Mouse (Mus musculus): ENCODE measurements around the gene Ccn1.

The Ccn1 gene

GRCm38 (mm10) chr3:145650298-145651011 is 674 bp upstream of the Ccn1 start:
- no peak for DNase-seq (ENCODE audit: low spot score in 2 of 2)

GRCm38 (mm10) chr3:145648991-145649851 is 560 bp downstream of the Ccn1 start:
- DNase-seq (ENCODE audit: low spot score in 2 of 2): no peak

DNA sequence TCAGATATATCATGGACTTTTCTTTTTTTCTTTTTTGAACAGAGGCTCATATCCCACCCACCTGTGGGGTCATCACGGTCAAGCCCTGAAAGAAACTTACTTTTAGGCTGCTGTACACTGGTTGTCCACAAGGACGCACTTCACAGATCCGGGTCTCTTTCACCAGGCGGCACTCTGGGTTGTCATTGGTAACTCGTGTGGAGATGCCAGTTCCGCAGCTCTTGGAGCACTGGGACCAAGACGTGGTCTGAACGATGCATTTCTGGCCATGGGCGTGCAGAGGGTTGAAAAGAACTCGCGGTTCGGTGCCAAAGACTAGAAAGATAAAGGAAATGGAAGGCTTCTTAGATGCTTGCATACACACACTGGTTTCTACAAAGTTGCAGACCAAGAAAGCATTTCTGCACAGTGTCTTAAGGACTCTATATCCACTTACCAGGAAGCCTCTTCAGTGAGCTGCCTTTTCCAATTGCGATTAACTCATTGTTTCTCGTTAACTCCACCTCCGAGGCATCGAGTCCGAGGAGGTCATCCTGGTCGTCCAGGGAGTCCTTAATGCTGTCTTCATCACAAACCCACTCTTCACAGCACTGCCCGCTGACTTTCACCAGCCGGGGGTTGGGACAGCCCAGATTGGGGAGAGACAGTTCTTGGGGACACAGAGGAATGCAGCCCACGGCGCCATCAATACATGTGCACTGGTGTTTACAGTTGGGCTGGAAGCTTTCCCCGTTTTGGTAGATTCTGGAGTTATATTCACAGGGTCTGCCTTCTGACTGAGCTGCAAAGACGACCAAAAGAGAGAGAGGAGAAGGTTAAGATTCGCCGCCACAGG is 1.5 kb downstream of the Ccn1 start:
- DNase-seq (ENCODE audit: low spot score in 2 of 2): no peak

DNA sequence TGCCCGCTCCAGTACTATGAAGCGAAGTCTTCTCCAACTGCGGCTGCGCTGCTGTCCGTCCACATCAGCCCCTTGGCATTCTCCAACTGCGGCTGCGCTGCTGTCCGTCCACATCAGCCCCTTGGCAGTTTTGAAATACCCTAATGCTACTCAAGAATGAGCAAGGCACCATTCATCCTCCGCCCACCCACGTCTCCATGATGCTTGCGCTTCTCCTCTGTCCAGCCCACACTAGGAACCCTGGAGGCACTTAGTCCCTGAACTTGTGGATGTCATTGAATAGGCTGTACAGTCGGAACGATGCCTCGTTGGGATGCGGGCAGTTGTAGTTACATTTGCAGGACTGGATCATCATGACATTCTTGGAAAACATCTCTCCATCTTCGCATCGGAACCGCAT is 2.4 kb downstream of the Ccn1 start:
- no peak for DNase-seq (ENCODE audit: low spot score in 2 of 2)

DNA sequence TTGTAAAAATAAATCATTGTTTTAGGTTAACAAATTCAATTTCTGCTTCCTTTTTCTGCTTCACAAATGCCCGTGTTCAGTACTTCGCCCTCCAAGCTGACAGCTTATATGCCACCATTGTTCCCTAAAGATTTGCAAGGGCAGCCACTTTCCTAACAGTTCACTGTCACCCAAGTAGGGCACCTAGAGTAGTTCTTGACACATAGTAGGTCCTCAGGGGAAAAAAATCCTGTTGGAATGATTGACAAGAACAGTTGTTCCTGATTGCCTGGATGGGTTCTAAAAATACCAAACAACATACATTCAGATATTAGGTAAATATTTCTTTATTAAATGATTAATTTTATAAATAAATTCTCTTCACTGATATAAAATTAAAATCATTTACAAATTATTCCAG is 3.1 kb downstream of the Ccn1 start:
- no peak for DNase-seq (ENCODE audit: low spot score in 2 of 2)

DNA sequence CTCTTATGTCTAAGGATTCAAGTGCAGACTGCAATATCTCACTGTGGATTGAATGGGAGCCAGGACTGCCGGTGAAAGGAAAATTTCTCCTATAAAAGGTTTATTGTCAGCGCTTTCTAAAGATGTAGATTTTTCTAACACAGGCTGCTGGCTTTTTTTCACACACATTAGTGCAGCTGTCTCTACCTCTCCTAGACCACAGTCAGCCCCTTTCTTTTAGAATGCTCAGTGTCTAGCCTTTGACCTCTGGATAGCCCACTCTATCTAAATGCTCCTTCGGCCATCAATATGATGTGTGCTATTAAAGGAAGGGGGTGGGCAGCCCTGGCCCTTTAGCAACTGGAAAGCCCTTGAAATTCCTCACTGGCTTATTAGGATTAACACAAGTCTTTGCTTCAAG is 3.8 kb downstream of the Ccn1 start:
- DNase-seq (ENCODE audit: low spot score in 2 of 2): no peak

- DNase-seq (ENCODE audit: low spot score in 2 of 2): no peak
Observed at GRCm38 (mm10) chr3:145645463-145645862, 4.3 kb downstream of the Ccn1 start.

GRCm38 (mm10) chr3:145642861-145643260 is 6.9 kb downstream of the Ccn1 start:
- DNase-seq (ENCODE audit: low spot score in 2 of 2): no peak

DNA sequence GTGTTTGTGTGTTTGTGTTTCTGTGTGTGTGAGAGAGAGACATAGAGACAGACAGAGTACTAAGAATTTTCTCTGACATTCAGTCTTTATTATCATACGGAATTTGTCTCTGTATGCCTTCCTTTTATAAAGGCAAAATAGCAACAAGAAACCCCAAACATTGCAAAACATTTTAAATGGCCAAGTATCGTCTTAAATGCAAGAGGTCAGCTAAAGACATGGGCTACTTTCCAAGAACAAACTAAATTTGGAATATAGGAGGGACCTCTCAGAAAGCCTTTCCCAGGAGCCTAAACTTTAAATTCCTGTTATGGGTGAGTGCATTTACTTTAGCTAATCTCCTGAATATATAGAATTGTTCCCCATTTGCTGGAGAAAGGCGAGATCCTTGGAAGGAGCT is 7.9 kb downstream of the Ccn1 start:
- no peak for DNase-seq (ENCODE audit: low spot score in 2 of 2)

- DNase-seq (ENCODE audit: low spot score in 2 of 2): no peak
Observed at GRCm38 (mm10) chr3:145641036-145641685, 8.6 kb downstream of the Ccn1 start.

GRCm38 (mm10) chr3:145640583-145640982 is 9.2 kb downstream of the Ccn1 start:
- DNase-seq (ENCODE audit: low spot score in 2 of 2): no peak

- DNase-seq (ENCODE audit: low spot score in 2 of 2): no peak
Observed at GRCm38 (mm10) chr3:145640170-145640569, 9.6 kb downstream of the Ccn1 start.

- DNase-seq (ENCODE audit: low spot score in 2 of 2): no peak
Observed at GRCm38 (mm10) chr3:145634002-145634710, 15.6 kb downstream of the Ccn1 start.

DNA sequence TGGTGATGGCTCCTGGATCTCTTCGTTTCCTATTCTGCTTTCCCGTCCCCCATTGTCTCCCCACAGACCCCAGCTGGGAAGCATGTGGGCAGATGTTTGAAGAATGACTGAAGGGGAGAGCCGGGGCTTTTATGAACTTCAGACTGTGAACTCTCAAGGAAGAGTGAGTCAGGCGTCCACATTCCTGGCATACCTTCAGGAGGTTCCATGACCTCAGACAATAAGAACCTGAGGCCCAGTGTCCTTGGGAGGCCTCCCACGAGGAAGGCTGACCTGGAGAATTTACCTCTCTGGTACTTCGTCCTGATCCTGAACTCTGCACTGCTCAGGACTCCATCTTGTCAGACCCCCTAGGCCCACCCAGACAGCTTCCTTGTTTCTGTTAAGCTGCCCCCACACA is 16.9 kb downstream of the Ccn1 start:
- DNase-seq (ENCODE audit: low spot score in 2 of 2): no peak

GRCm38 (mm10) chr3:145628643-145629042 is 21.1 kb downstream of the Ccn1 start:
- DNase-seq (ENCODE audit: low spot score in 2 of 2): no peak

DNA sequence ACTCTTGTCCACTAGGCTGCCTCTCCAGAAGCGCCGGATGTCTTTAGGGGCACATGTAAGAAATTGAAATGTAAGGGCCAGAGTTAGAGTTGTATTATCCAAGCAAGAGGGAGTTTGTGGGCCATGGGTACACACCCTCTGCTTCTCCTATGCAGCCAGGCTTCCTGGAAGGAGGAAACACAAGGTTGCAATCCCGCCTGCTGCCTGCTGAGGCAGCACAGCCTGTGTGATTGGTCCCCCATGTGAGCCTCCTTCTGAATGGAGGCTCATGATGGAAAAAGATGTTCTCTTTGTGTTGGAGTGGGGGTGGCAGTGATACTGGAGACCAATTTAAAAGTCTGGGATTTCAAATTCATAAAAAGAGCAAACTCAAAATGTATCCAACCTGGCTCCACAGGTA is 22.0 kb downstream of the Ccn1 start:
- no peak for DNase-seq (ENCODE audit: low spot score in 2 of 2)

DNA sequence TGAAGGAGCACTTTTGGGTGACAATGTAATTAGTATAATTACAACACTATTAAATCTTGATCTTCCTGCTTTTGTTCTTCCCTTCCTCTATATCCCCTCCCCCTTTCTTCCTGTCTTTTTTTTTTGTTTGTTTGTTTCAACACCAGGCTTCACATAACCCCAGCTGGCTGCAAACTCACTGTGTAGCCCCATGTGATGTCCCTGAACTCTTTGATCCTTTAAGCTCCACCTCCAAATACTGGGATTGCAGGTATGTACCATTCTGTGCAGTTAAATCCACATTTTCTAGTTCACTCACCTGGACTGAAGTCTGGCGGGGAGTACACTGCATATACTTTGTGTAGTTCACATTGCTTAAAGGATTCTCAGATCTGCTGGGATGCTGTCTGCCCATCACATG is 23.7 kb downstream of the Ccn1 start:
- no peak for DNase-seq (ENCODE audit: low spot score in 2 of 2)

DNA sequence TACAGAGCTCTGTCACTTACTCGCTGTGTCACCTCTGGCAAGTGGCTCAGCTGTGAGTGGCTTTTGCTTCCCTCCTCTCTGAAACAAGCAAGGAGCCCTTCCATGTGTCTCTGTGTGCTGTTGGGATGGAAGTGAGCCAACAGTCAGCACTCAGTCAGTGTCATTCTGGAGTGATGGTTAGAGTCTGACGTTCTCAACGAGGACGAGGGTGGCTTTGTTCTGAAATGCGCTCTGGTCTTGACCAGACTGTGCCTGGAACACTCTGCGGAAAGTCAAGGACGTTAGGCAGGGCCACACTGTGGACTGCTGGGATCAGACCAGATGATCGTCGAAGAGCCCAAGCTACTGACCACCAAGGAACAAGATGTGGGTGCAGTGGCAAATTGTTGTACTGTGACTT is 24.2 kb downstream of the Ccn1 start:
- DNase-seq (ENCODE audit: low spot score in 2 of 2): no peak

- DNase-seq (ENCODE audit: low spot score in 2 of 2): no peak
Observed at GRCm38 (mm10) chr3:145624786-145625185, 25.0 kb downstream of the Ccn1 start.

DNA sequence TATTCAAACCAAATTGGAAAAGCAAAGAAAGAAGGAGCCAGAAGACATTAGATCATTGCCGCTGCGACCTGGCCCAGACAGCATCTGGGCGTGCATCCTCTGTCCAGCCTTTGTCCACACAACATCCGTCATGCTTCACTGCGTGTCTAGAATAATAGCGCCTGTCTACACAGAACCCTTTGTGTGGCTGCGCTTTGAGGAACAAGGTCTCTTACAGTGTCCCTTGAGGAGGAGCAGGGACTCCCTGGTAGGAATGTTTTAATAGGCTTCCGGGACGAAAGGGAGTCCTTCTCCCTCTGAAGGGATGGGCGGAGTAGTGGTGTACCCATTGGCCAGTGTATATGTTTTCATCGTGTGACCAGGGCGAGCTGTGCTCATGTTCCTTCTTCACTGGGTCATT is 26.7 kb downstream of the Ccn1 start:
- DNase-seq (ENCODE audit: low spot score in 2 of 2): no peak

DNA sequence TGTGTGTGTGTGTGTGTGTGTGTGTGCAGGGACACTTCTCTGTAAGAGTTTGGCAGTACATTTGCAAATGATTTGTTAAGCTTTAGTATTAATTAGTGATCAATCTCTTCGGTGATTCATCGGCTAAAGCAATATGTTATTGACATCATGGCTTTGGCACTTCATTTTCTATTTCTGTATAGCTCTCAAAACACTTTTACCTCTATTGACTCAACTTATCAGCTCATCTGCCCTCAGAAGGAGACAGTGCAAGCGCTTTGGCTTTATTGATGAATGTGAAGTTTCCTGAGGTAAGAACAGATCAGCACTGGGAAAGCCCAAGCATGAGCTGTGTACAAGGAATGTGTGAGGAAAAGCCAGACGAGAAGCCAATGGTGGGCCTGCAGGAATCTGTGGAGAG is 28.6 kb downstream of the Ccn1 start:
- no peak for DNase-seq (ENCODE audit: low spot score in 2 of 2)
